Mouse (Mus musculus) embryonic facial prominence, embryonic 15.5 days (tissue): ENCODE data around the gene Kcnn4. TPM values are rescaled to one million over a fixed set of nuclear protein-coding genes. Genes with fewer than 3 reads are reported as not detected.

Experiments
- ATAC-seq: fragments of 200-750 bp; cut with Nextera tagmentation; 2 replicates; pipeline ENCODE4 v1.8.0; 2017; ENCODE audit warnings: low read depth, moderate TSS enrichment; ENCODE audit not compliant: insufficient number of reproducible peaks, low FRiP score, low TSS enrichment
- H3K27ac ChIP-seq: fragments of 300-500 bp; sonication (generic); replicated peaks from 2 replicates; pipeline ENCODE4 v1.5.1; 2015; ENCODE audit warnings: mild to moderate bottlenecking, inconsistent platforms
- H3K27me3 ChIP-seq: fragments of 300-500 bp; sonication (generic); 2 replicates; pipeline ENCODE4 v1.6.1; 2015; ENCODE audit warnings: inconsistent platforms
- H3K36me3 ChIP-seq: fragments of 300-500 bp; sonication (generic); 2 replicates; pipeline ENCODE4 v1.6.1; 2015; ENCODE audit warnings: mild to moderate bottlenecking, inconsistent platforms
- H3K4me1 ChIP-seq: fragments of 300-500 bp; sonication (generic); 2 replicates; pipeline ENCODE4 v1.6.1; 2015; ENCODE audit warnings: inconsistent platforms
- H3K4me2 ChIP-seq: fragments of 300-500 bp; sonication (generic); replicated peaks from 2 replicates; pipeline ENCODE4 v1.6.1; 2015; ENCODE audit warnings: mild to moderate bottlenecking, inconsistent platforms
- H3K4me3 ChIP-seq: fragments of 300-500 bp; sonication (generic); replicated peaks from 2 replicates; pipeline ENCODE4 v1.5.1; 2015; ENCODE audit warnings: mild to moderate bottlenecking, inconsistent platforms
- H3K9ac ChIP-seq: fragments of 300-500 bp; sonication (generic); 2 replicates; pipeline ENCODE4 v1.6.1; 2015; ENCODE audit warnings: inconsistent platforms
- H3K9me3 ChIP-seq: fragments of 300-500 bp; sonication (generic); replicated peaks from 2 replicates; pipeline ENCODE4 v1.6.1; 2016; ENCODE audit warnings: inconsistent platforms
- WGBS: fragments of 180-500 bp; shearing (Covaris S2); methylation state at CpG from one replicate; pipeline ENCODE4 v1.1.7; 2015; 5-methylcytosine and 5-hydroxymethylcytosine counted together
- polyA plus RNA-seq: library from polyadenylated mRNA; unstranded; fragments of >200 nt; fragmentation: Nextera tagmentation; extraction: Ambion mirVana; gene quantifications from 2 replicates; pipeline ENCODE4 v1.2.1, GENCODE M21; 2015

The Kcnn4 gene
- polyA plus RNA-seq, 1 experiment from 2014 or later: 3.1 TPM

DNA sequence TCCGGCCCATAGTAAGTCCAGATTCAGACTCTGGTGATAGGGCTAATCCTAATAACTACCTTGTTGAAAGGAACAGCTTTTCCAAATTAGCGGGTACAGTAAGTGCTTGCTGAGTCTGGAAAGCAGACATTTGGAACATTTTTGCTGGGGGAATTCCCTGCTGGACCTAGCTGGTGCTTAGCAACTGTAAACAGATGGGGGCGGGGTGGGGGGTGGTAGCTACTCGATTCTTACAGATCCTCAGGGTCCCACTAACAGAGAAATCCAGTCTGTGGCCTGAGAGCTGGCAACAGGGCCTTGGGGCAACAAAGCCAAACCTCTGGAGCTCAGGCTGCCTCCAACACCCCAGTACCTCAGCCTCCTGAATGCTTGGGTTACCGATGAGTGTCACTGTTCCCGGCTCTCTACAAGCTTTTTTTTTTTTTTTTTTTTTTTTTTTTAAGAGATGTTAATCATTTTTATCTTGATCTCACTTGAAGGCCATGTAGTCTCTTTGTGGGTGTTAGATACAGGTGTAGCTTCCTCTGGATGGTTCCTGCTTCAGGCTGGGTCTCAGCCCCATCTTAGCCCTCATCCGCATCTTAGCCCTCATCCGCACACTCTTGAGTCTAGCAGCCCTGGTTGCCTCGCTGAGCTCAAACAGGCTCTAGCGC lies 8.1 kb downstream of the Kcnn4 start:
- no peak overlapping the region for H3K4me2 ChIP-seq
- H3K27ac ChIP-seq: no peak overlapping the region
- peaks cover 33% of the 10 kb centered on the region for H3K4me1 ChIP-seq
- H3K4me3 ChIP-seq: no peak overlapping the region
- WGBS: 46% methylated on average over 10 of the region's 10 CpGs
- no peaks in the 10 kb centered on the region for H3K36me3 ChIP-seq
- no peak overlapping the region for H3K9ac ChIP-seq
- ATAC-seq: no peak
- 0 out of 2 replicates have a peak, but pooled peaks cover 10% of the 10 kb centered on the region for H3K27me3 ChIP-seq
- H3K9me3 ChIP-seq: no peaks in the 10 kb centered on the region

DNA sequence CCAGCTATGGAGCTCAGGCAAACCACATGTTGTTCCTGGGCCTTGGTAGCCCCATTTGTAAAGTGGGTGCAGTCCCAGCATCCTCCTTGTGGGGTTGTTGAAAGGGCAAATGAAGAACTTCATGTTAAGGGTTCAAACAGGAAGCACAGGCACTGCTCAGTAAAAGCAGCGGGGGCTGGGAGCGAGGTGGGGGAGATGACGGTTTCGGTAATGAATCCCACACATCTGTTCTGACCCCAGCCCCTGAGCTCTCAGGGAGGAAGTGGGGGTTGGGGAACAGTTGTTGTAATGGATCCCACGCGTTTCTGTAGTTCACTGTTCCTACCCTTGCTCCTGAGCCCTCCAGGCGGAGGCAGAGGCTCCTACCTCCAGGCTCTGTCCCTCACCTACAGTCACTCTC lies 9.9 kb downstream of the Kcnn4 start:
- H3K4me1 ChIP-seq: peaks cover 28% of the 10 kb centered on the region
- no peak overlapping the region for H3K4me2 ChIP-seq
- 0 out of 2 replicates have a peak, but pooled peaks cover 10% of the 10 kb centered on the region for H3K27me3 ChIP-seq
- H3K9me3 ChIP-seq: no peaks in the 10 kb centered on the region
- H3K4me3 ChIP-seq: no peak overlapping the region
- 18% methylated on average over 7 of the region's 7 CpGs for WGBS
- H3K9ac ChIP-seq: no peak overlapping the region
- H3K36me3 ChIP-seq: no peaks in the 10 kb centered on the region
- no peak overlapping the region for H3K27ac ChIP-seq
- no peak for ATAC-seq

DNA sequence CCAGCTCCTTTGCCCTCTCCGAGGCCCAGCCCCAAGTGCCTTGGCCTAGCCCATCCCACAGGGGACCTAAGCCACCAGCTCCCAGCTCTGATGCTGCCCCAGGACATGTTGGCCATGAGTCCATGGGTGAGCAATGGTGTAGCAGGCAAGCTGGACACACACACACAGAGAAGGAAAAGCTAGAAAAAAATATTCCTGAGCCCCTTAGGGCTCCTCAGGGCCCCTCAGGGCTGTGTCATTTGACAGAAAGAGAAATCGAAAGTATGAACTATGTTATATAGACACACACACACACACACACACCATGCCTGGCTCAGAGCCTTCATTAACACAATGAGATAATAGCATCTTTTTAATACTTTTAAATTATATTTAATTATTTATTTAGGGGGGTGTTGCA lies 10.3 kb downstream of the Kcnn4 start:
- Histone ChIP-seq H3K27ac (no peak overlapping the region), H3K4me2 (no peak overlapping the region), H3K9me3 (no peaks in the 10 kb centered on the region), H3K4me1 (peaks cover 28% of the 10 kb centered on the region), H3K36me3 (no peaks in the 10 kb centered on the region), H3K27me3 (0 out of 2 replicates have a peak, but pooled peaks cover 10% of the 10 kb centered on the region), H3K4me3 (no peak overlapping the region), H3K9ac (no peak overlapping the region)
- 49% methylated on average over 2 of the region's 2 CpGs for WGBS
- no peak for ATAC-seq

DNA sequence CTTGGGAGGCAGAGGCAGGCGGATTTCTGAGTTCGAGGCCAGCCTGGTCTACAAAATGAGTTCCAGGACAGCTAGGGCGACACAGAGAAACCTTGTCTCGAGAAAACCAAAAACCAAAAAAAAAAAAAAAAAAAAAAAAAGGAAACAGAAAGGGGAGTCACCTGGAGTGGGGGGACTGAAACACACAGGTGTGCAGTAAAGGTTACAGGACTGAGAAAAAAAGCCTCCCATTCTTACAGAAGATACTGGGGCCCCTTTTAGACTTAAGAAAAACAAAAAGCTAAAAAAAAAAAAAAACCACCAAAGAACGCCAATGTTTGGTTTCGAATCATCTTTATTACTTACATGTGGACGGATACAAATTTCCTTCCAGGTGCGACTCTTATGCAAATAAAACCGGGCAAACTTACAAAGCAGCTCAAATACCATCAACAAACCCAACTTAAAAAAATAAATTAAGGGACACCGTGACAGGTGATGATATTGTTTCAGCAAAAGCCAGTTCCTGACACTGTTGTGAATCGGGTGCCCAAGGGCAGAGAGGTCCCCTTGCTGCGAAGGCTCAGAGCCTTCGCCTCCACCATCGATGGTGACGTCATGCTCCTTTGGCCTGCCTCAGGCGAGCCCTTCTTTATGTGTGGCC lies 12.8 kb downstream of the Kcnn4 start:
- no peak for ATAC-seq
- no peak overlapping the region for H3K27ac ChIP-seq
- H3K9ac ChIP-seq: no peak overlapping the region
- H3K36me3 ChIP-seq: no peaks in the 10 kb centered on the region
- WGBS: 62% methylated on average over 16 of the region's 16 CpGs
- H3K4me2 ChIP-seq: no peak overlapping the region
- no peak overlapping the region for H3K4me3 ChIP-seq
- peaks cover 18% of the 10 kb centered on the region for H3K4me1 ChIP-seq
- H3K9me3 ChIP-seq: no peaks in the 10 kb centered on the region
- no peaks in the 10 kb centered on the region for H3K27me3 ChIP-seq

DNA sequence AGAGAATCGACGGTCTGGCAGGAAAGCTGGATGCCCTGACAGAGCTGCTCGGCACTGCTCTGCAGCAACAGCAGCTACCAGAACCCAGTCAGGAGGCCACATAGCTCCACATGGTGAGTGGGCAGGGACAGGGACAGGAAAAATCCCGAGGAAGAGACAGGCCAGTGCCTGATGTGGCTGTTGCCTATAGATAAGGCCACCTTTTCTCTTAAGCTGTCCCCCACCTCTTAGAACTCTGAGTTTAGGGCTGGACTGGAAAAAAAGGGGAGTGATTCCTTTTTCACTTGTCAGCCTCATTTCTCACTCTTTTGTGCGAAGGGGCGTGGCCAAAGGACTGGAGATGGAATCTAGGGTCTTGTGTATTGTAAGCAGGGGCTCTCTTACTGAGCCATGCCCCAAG lies 14.0 kb downstream of the Kcnn4 start:
- Histone ChIP-seq H3K4me2 (no peak overlapping the region), H3K27ac (no peak overlapping the region), H3K36me3 (no peaks in the 10 kb centered on the region), H3K27me3 (no peaks in the 10 kb centered on the region), H3K4me3 (no peak overlapping the region), H3K9ac (no peak overlapping the region), H3K4me1 (peaks cover 12% of the 10 kb centered on the region), H3K9me3 (no peaks in the 10 kb centered on the region)
- ATAC-seq: no peak
- 66% methylated on average over 6 of the region's 6 CpGs for WGBS

DNA sequence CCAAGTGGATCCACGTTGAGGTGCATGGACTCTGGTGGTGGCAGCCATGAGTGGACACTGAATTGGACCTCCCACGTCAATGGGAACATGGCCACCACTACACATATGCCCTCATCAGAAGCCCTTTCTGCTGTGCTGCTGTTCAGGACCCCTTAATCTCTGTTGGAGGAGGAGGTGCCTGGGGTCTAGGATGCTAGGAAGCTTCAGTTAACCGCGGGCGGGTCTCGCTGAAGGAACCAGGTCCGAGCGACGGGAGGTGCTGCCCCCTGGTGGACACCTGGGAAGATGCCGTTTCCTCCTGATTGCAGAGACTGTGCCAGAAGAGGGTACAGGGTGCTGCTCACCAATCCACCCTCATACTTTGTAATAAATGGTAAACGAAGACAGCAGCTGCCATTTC lies 14.8 kb downstream of the Kcnn4 start:
- ATAC-seq: no peak

DNA sequence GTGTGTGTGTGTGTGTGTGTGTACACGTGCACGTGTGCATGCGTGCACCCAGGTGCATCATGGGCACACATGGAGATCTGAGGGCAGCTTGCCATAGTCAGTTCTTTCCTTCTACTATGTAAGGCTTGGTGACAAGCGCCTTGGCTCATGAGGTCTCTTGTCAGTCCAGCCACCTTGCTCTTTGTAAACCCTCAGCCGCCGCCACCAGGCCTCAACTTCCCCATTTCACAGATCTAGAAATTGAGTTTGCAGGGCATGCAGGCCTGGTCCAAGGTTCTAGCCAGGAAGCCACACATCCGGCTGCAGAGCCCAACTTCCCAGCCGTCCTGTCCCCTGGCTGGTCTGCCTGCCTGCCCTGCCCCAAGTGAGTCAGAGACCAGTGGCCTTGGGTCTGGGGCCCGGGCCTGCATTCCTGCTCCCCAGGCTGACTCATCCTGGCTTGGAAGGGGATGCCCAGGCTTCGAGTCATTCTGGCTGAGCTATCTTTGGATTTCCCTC lies 17.0 kb downstream of the Kcnn4 start:
- Histone ChIP-seq H3K27me3 (no peaks in the 10 kb centered on the region), H3K4me3 (no peak overlapping the region), H3K4me1 (peaks cover 32% of the 10 kb centered on the region), H3K36me3 (no peaks in the 10 kb centered on the region), H3K9ac (no peak overlapping the region), H3K4me2 (no peak overlapping the region), H3K9me3 (no peaks in the 10 kb centered on the region), H3K27ac (no peak overlapping the region)
- ATAC-seq: no peak; the same call in 1 of the 2 replicates
- 77% methylated on average over 10 of the region's 10 CpGs for WGBS

More for the DNA sequence above, 14.8 kb downstream of the Kcnn4 start:
- no peak overlapping the region for H3K9ac ChIP-seq
- no peaks in the 10 kb centered on the region for H3K36me3 ChIP-seq
- no peak overlapping the region for H3K4me3 ChIP-seq
- H3K4me2 ChIP-seq: peak overlapping the region; percentile 34; the same call in 1 of the 2 replicates
- no peak overlapping the region for H3K27ac ChIP-seq
- H3K4me1 ChIP-seq: peaks cover 17% of the 10 kb centered on the region
- H3K27me3 ChIP-seq: no peaks in the 10 kb centered on the region
- WGBS: 7% methylated on average over 11 of the region's 11 CpGs
- H3K9me3 ChIP-seq: no peaks in the 10 kb centered on the region

DNA sequence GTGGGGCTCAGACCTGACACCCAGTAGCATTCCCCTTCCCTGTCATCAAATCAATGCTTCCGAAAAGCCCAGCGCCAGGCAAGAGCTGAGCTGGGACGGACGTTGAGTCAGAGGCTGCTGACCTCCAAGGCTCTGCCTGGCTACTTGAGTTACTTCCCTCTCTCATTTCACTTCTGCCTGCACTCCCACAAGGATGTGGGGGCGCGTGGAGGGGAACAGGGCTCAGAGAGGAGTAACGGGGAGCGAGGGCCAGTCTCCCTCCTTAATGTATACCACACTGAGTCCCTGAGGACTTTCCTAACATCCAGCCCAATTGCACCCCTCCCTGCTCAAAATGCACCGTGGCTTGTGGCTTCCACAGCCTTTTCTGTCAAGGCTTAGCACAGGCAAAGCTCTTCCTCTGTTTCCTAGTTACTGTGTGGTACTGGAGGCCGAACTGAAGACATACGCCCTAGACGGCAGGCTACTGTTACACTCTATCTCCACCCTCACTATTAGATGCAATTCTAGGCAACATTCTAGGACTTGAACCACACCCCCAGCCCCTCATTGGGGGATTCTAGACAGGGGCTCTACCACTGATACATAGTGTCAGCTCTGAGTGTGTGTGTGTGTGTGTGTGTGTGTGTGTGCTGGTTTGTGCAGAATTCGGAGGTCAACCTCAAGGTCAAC lies 19.6 kb downstream of the Kcnn4 start:
- Histone ChIP-seq H3K27me3 (no peaks in the 10 kb centered on the region), H3K4me1 (peaks cover 35% of the 10 kb centered on the region), H3K9ac (no peak overlapping the region), H3K9me3 (no peaks in the 10 kb centered on the region), H3K4me3 (no peak overlapping the region), H3K4me2 (no peak overlapping the region), H3K36me3 (no peaks in the 10 kb centered on the region), H3K27ac (no peak overlapping the region)
- WGBS: 43% methylated on average over 13 of the region's 13 CpGs
- ATAC-seq: peak; percentile 31; the same call in 1 of the 2 replicates

DNA sequence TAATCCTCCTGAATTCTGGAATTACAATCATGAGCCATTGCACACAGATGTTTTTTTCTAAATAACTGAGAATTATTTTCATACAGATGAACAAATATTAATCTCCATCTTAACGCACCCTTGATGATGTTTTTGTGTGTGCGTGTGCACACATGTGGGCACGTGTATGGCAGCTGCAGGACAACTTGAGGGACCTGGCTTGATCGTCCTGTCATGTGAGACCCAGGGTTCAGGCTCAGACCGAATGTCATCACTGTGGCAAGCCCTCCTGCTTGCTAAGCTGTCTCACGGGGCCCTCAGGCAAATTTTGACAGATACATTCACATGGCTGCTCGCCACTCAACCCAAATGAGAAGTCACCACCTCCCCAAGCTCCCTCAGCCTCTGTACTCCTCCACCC lies 20.4 kb downstream of the Kcnn4 start:
- H3K36me3 ChIP-seq: no peaks in the 10 kb centered on the region
- no peak overlapping the region for H3K27ac ChIP-seq
- no peak overlapping the region for H3K9ac ChIP-seq
- no peak overlapping the region for H3K4me3 ChIP-seq
- no peak overlapping the region for H3K4me2 ChIP-seq
- H3K9me3 ChIP-seq: no peaks in the 10 kb centered on the region
- 40% methylated on average over 7 of the region's 7 CpGs for WGBS
- peaks cover 33% of the 10 kb centered on the region for H3K4me1 ChIP-seq
- H3K27me3 ChIP-seq: no peaks in the 10 kb centered on the region
- ATAC-seq: no peak

DNA sequence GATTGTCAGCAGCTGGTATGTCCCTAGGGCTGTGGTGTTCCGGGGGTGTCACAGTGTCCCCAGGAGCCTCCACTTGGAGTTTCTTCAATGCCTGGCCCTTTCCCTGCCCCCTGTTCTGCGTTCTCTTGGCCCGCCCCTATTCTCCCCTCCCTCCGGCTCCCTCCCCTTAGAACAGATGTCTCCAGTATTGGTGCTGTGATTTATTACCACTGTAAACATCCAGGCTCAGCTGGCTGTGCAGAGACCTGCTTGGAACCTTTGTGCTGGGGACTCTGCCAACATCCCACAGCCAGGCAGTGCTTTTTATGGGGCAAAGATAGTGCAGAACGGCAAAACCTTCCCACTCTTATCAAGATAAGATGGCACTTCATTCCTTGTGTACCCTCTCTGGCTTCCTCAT lies 21.0 kb downstream of the Kcnn4 start:
- no peak overlapping the region for H3K9ac ChIP-seq
- ATAC-seq: 0 out of 2 replicates have a peak, but pooled peaks have one; percentile 16

DNA sequence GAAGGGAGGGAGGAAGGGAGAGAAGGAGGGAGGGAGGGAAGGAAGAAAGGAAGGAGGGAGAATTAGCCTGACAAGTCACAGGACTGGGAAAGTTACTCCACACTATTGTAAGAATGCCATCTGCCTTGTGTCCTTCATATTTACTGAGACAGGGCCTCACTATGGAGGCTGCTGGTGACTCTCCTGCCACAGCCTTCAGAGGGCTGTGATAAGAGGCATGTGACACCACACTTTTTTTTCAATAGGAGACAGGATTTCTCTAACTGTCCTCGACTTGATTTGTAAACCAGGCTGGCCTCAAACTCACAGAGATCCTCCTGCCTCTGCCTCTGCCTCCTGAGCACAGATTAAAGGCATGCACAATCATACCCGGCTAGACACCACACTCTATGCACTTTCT lies 21.6 kb downstream of the Kcnn4 start:
- no peak overlapping the region for H3K4me3 ChIP-seq
- no peak overlapping the region for H3K27ac ChIP-seq
- H3K4me1 ChIP-seq: peaks cover 33% of the 10 kb centered on the region
- no peaks in the 10 kb centered on the region for H3K9me3 ChIP-seq
- no peak overlapping the region for H3K9ac ChIP-seq
- H3K27me3 ChIP-seq: no peaks in the 10 kb centered on the region
- no peak for ATAC-seq
- H3K4me2 ChIP-seq: no peak overlapping the region
- whole genome bisulfite sequencing: 68% methylated on average over 2 of the region's 2 CpGs
- H3K36me3 ChIP-seq: no peaks in the 10 kb centered on the region

More for the DNA sequence above, 21.0 kb downstream of the Kcnn4 start:
- Histone ChIP-seq H3K27me3 (no peaks in the 10 kb centered on the region), H3K4me1 (peaks cover 33% of the 10 kb centered on the region), H3K4me3 (no peak overlapping the region), H3K9me3 (no peaks in the 10 kb centered on the region), H3K36me3 (no peaks in the 10 kb centered on the region), H3K27ac (peak overlapping the region; percentile 17; the same call in 1 of the 2 replicates), H3K4me2 (peak overlapping the region; percentile 17; the same call in 1 of the 2 replicates)
- WGBS: 19% methylated on average over 5 of the region's 5 CpGs
